Mouse (Mus musculus): ENCODE measurements around the gene Poc1b. TPM values are rescaled to one million over a fixed set of nuclear protein-coding genes. Genes with fewer than 3 reads are reported as not detected.

The Poc1b gene
- polyA plus RNA-seq, 1 experiment from 2014 or later: 33.5 TPM

- WGBS: 84% methylated on average over 4 of the region's 4 CpGs
- no peaks in the 10 kb centered on the region for H3K4me1 ChIP-seq (ENCODE audit: insufficient read depth)
- H3K27ac ChIP-seq (ENCODE audit: low read depth): no peak overlapping the region
- DNase-seq: no peak
- no peak overlapping the region for H3K4me3 ChIP-seq (ENCODE audit: low read depth, low read length)
- no peak overlapping the region for H3K4me2 ChIP-seq
- no peak overlapping the region for H3K9ac ChIP-seq
- H3K27me3 ChIP-seq (ENCODE audit: insufficient read depth, low read length): no peaks in the 10 kb centered on the region
- TF ChIP-seq CTCF (IDR thresholded peaks at IDR 0.05; ENCODE audit: low read depth): no peak
- H3K36me3 ChIP-seq (ENCODE audit: insufficient read depth): no peaks in the 10 kb centered on the region
- no peaks in the 10 kb centered on the region for H3K9me3 ChIP-seq (ENCODE audit: low read depth, low read length)
- no peak for ATAC-seq (ENCODE audit: insufficient read depth)
Measured at GRCm38 (mm10) chr10:99179566-99179965, 72.7 kb downstream of the Poc1b start.

- TF ChIP-seq CTCF (IDR thresholded peaks at IDR 0.05; ENCODE audit: low read depth): no peak
- H3K9me3 ChIP-seq (ENCODE audit: low read depth, low read length): no peaks in the 10 kb centered on the region
- WGBS: 84% methylated on average over 8 of the region's 8 CpGs
Measured at GRCm38 (mm10) chr10:99181497-99181896, 74.7 kb downstream of the Poc1b start.

GRCm38 (mm10) chr10:99182107-99182506 is 75.3 kb downstream of the Poc1b start:
- Histone ChIP-seq H3K27ac (ENCODE audit: low read depth) (no peak overlapping the region), H3K4me2 (no peak overlapping the region), H3K9me3 (ENCODE audit: low read depth, low read length) (no peaks in the 10 kb centered on the region), H3K4me3 (ENCODE audit: low read depth, low read length) (no peak overlapping the region), H3K27me3 (ENCODE audit: insufficient read depth, low read length) (no peaks in the 10 kb centered on the region), H3K9ac (no peak overlapping the region), H3K4me1 (ENCODE audit: insufficient read depth) (no peaks in the 10 kb centered on the region), H3K36me3 (ENCODE audit: insufficient read depth) (no peaks in the 10 kb centered on the region)
- TF ChIP-seq CTCF (IDR thresholded peaks at IDR 0.05; ENCODE audit: low read depth): no peak
- ATAC-seq (ENCODE audit: insufficient read depth) (no peak), DNase-seq (no peak)
- 73% methylated on average over 5 of the region's 5 CpGs for WGBS

More at GRCm38 (mm10) chr10:99181497-99181896, 74.7 kb downstream of the Poc1b start:
- H3K27me3 ChIP-seq (ENCODE audit: insufficient read depth, low read length): no peaks in the 10 kb centered on the region
- no peaks in the 10 kb centered on the region for H3K4me1 ChIP-seq (ENCODE audit: insufficient read depth)
- no peaks in the 10 kb centered on the region for H3K36me3 ChIP-seq (ENCODE audit: insufficient read depth)
- DNase-seq: no peak
- ATAC-seq (ENCODE audit: insufficient read depth): no peak
- no peak overlapping the region for H3K4me3 ChIP-seq (ENCODE audit: low read depth, low read length)
- no peak overlapping the region for H3K9ac ChIP-seq
- H3K27ac ChIP-seq (ENCODE audit: low read depth): no peak overlapping the region
- no peak overlapping the region for H3K4me2 ChIP-seq

GRCm38 (mm10) chr10:99188175-99188574 is 81.3 kb downstream of the Poc1b start:
- Histone ChIP-seq H3K9me3 (ENCODE audit: low read depth, low read length) (no peaks in the 10 kb centered on the region), H3K36me3 (ENCODE audit: insufficient read depth) (no peaks in the 10 kb centered on the region), H3K27me3 (ENCODE audit: insufficient read depth, low read length) (no peaks in the 10 kb centered on the region), H3K4me3 (ENCODE audit: low read depth, low read length) (no peak overlapping the region), H3K9ac (no peak overlapping the region), H3K4me2 (no peak overlapping the region), H3K27ac (ENCODE audit: low read depth) (no peak overlapping the region), H3K4me1 (ENCODE audit: insufficient read depth) (no peaks in the 10 kb centered on the region)
- no peak for ATAC-seq (ENCODE audit: insufficient read depth)
- no peak for DNase-seq
- no peak for TF ChIP-seq CTCF (IDR thresholded peaks at IDR 0.05; ENCODE audit: low read depth)
- 89% methylated on average over 1 of the region's 1 CpGs for WGBS

GRCm38 (mm10) chr10:99188656-99189603 is 82.1 kb downstream of the Poc1b start:
- no peaks in the 10 kb centered on the region for H3K27me3 ChIP-seq (ENCODE audit: insufficient read depth, low read length)
- no peaks in the 10 kb centered on the region for H3K36me3 ChIP-seq (ENCODE audit: insufficient read depth)
- TF ChIP-seq CTCF (IDR thresholded peaks at IDR 0.05; ENCODE audit: low read depth): no peak
- H3K9ac ChIP-seq: no peak overlapping the region
- no peak overlapping the region for H3K4me2 ChIP-seq
- ATAC-seq (ENCODE audit: insufficient read depth) (no peak), DNase-seq (no peak)
- no peak overlapping the region for H3K4me3 ChIP-seq (ENCODE audit: low read depth, low read length)
- 89% methylated on average over 21 of the region's 21 CpGs for WGBS
- no peak overlapping the region for H3K27ac ChIP-seq (ENCODE audit: low read depth)
- H3K9me3 ChIP-seq (ENCODE audit: low read depth, low read length): no peaks in the 10 kb centered on the region
- H3K4me1 ChIP-seq (ENCODE audit: insufficient read depth): no peaks in the 10 kb centered on the region

GRCm38 (mm10) chr10:99190798-99191197 is 84.0 kb downstream of the Poc1b start:
- ATAC-seq (ENCODE audit: insufficient read depth): no peak
- H3K27me3 ChIP-seq (ENCODE audit: insufficient read depth, low read length): no peaks in the 10 kb centered on the region

GRCm38 (mm10) chr10:99194451-99195055 is 87.7 kb downstream of the Poc1b start:
- no peak overlapping the region for H3K9ac ChIP-seq
- ATAC-seq (ENCODE audit: insufficient read depth) (no peak), DNase-seq (no peak)
- H3K4me1 ChIP-seq (ENCODE audit: insufficient read depth): no peaks in the 10 kb centered on the region
- no peak overlapping the region for H3K4me3 ChIP-seq (ENCODE audit: low read depth, low read length)
- H3K36me3 ChIP-seq (ENCODE audit: insufficient read depth): 0 out of 2 replicates have a peak, but pooled peaks cover 4% of the 10 kb centered on the region
- H3K9me3 ChIP-seq (ENCODE audit: low read depth, low read length): no peaks in the 10 kb centered on the region
- H3K27ac ChIP-seq (ENCODE audit: low read depth): no peak overlapping the region
- WGBS: 73% methylated on average over 2 of the region's 2 CpGs
- H3K4me2 ChIP-seq: no peak overlapping the region
- H3K27me3 ChIP-seq (ENCODE audit: insufficient read depth, low read length): no peaks in the 10 kb centered on the region
- no peak for TF ChIP-seq CTCF (IDR thresholded peaks at IDR 0.05; ENCODE audit: low read depth)

More at GRCm38 (mm10) chr10:99190798-99191197, 84.0 kb downstream of the Poc1b start:
- TF ChIP-seq CTCF (IDR thresholded peaks at IDR 0.05; ENCODE audit: low read depth): peak; percentile 65
- Histone ChIP-seq H3K4me1 (ENCODE audit: insufficient read depth) (no peaks in the 10 kb centered on the region), H3K4me2 (no peak overlapping the region), H3K9me3 (ENCODE audit: low read depth, low read length) (no peaks in the 10 kb centered on the region), H3K36me3 (ENCODE audit: insufficient read depth) (no peaks in the 10 kb centered on the region), H3K4me3 (ENCODE audit: low read depth, low read length) (no peak overlapping the region), H3K9ac (no peak overlapping the region), H3K27ac (ENCODE audit: low read depth) (no peak overlapping the region)
- 46% methylated on average over 3 of the region's 3 CpGs for WGBS
- peak; percentile 70 for DNase-seq
